Mouse (Mus musculus): ENCODE measurements around the gene Dennd2a.

The Dennd2a gene

DNA sequence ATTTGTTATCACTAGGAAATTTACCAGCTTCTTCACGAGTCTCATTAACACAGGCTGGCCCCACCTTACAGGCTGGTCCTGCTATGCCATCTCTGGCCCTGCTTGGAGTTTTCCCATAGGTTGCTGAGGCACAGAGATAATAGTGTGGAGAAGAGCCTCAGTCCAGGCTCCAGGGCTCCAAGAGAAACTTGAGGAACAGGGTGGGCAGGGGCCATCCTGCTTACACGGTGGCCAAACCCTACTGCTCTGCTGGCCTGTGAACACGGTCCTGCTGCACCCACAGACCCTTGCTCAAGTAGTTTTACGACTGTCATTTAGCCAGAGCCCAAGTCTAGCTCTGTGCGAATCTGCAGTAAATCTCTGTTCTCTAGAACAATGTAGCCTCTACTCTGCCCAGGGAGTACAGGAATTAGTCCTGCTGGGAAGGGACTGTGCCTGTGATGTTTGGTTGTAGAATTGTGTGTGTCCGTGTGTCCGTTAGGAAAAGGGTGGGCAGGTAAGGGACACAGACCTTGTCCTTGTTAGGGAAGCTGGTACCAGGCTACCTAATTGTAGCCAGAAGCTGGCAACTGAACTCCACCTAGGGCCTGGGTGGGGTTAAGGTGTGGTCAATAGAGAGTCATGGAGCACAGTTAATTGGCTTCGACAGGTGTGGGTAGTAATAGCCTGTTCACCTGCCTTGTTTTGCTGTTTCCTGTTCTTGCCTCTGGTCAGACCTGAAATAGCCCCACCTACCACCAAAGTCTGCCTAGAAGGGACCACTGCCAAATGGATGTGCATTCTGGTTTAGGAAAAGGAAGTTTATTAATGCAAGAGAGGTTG lies 102.1 kb downstream of the Dennd2a start:
- no peak for TF ChIP-seq GATA4 (IDR thresholded peaks at IDR 0.05; ENCODE audit: insufficient replicate concordance, low read length)

DNA sequence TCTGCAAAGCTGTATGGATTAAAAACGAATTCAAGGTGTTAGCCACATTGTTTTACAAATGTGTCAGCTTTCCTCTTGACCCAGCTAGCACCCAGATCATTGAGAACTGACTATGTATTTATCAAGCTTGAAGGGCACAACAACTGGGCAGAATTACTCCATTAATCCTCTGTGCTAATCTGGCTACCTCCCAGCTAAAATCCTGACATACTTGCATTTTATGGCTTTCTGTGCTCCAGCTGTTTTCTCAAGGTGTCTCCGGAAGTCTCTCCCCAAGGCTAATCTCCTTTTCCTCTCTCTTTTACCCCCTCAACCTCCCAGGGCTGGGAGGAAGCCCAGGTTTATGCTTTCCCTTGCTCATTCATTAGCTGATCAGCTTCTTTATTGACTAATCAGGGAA lies 103.1 kb downstream of the Dennd2a start:
- TF ChIP-seq GATA4 (IDR thresholded peaks at IDR 0.05; ENCODE audit: insufficient replicate concordance, low read length): no peak

DNA sequence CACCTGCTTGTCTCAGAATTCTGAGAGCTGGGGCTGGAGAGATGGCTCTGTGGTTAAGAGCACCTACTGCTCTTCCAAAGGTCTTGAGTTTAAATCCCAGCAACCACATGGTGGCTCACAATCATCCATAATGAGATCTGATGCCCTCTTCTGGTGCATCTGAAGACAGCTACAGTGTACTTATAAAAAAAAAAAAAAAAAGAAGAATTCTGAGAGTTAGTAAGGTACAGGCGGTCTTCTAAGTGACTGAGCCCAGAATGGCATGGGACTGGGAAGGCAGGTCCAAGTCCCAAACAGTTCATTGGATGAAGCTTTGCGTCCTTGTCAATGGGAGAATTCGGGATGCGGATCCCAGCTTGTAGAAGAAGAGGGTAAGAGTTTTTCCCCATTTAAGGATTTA lies 104.1 kb downstream of the Dennd2a start:
- no peak for TF ChIP-seq GATA4 (IDR thresholded peaks at IDR 0.05; ENCODE audit: insufficient replicate concordance, low read length)

DNA sequence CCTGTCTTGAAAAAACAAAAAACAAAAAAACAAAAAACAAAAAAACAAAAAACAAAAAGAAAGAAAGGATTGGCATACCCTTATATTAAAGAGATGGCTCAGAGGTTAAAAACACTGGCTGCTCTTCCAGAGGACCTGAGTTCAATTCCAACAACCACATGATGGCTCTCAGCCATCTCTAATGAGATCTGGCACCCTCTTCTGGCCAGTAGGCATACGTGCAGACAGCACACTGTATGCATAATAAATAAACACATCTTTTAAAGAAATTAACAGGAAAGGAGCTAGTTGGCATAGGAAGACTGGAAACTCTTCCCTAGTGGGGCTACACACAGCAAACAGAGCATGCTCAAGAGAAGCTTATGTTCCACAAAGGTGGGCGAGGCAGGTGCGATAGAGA lies 106.6 kb downstream of the Dennd2a start:
- TF ChIP-seq GATA4 (IDR thresholded peaks at IDR 0.05; ENCODE audit: insufficient replicate concordance, low read length): no peak

DNA sequence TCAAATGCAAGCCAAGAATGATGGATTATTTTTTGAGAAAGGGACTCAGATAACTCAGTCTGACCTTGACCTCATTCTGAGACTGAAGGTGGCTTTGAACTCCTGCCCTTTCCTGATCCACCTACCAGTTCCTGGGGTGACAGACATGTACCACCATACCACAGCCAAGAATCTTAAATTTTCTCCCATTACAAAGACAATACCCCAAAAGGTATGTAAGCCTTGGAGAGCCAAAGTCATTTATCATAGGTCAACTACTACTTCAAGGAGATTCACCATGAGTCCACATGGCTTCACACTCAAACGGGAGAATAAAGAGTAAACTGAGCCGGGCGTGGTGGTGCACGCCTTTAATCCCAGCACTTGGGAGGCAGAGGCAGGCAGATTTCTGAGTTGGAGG lies 107.1 kb downstream of the Dennd2a start:
- TF ChIP-seq GATA4 (IDR thresholded peaks at IDR 0.05; ENCODE audit: insufficient replicate concordance, low read length): no peak

DNA sequence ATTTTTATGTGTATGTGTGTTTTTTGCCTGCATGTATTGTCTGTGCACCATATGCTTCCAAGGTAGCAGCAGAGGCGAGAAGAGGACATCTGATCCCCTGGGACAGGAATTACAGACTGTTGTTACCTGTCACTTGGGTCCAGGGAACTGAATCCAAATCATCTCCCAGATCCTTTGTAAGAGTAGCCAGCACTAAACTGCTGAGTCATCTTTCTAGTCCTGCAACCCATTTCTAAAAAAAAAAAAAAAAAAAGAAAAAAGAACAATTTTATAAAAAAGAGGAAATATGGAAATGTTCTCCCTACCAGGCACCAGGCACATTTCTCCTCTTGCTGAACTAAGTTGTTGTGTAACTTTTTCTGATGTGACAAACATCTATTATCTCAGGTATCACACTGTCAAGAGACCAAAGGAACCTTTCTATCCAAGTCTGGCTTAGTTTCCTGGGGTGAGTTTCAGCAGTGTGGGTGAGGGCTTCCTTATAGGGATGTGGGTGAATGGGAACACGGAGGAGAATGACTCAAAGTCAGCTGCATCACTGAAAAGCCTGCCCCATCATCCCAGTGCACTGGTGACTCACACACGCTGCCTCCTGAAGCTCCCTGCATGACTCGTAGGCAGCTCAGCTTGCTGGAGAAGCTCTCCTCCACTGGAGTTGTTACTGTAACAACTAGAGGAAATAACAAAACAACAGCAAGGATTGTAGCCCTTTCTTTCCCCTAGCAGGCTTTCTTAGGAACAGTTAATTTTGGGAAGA lies 110.1 kb downstream of the Dennd2a start:
- TF ChIP-seq GATA4 (IDR thresholded peaks at IDR 0.05; ENCODE audit: insufficient replicate concordance, low read length): no peak

DNA sequence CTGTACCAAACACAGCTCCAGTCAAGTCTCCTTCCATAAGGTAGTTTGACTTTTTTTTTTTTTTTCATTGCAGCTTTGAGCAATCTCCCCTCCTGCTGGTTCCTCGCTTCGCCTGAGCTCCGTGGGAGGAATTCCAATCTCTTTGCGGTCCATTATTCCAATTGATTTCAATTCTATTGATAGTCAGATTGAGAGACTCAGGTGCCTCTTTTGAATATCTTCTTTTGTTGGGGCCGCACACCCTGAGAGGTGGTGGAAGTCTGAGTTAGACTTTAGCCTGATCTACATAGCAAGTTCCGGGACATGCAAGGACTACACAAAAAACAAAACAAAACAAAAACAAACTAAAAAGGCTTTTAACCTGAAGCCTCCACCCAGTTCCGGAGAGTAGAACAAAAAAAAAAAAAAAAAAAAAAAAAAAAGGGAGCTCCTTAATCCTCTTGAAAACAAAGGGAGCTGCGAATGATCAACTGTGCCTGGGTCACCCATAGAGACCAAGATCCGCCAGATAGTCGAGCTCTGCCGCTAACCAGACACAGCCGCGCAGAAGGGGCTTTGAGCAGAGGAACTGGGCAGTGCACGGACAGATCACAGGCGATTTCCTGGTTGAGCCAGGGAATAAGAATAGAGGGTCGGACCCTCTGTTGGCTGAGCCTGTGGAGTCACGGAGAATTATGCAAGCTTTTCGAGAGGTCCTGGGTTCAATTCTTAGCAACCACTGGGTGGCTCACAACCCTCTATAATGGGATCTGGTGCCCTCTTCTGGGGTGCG lies 111.7 kb downstream of the Dennd2a start:
- TF ChIP-seq GATA4 (IDR thresholded peaks at IDR 0.05; ENCODE audit: insufficient replicate concordance, low read length): no peak

DNA sequence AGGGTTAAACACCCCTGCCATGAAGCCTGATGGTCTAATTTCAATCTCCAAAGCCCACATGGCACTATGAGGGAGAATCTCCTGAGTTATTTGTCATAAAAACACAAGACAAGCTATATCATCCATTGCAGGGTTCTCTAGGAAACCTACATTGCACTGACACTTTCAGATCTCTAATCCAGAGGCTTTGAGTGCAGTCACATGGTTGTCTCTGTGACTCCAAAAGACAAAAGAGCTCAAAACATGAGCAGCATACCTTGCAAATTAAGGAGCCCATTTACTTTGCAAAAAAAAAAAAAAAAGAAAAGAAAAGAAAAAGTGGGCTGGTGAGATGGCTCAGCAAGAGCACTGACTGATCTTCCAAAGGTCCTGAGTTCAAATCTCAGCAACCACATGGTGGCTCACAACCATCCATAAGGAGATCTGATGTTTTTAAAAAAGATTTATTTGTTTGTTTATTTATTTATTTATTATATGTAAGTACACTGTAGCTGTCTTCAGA lies 114.8 kb downstream of the Dennd2a start:
- no peak for TF ChIP-seq GATA4 (IDR thresholded peaks at IDR 0.05; ENCODE audit: insufficient replicate concordance, low read length)

DNA sequence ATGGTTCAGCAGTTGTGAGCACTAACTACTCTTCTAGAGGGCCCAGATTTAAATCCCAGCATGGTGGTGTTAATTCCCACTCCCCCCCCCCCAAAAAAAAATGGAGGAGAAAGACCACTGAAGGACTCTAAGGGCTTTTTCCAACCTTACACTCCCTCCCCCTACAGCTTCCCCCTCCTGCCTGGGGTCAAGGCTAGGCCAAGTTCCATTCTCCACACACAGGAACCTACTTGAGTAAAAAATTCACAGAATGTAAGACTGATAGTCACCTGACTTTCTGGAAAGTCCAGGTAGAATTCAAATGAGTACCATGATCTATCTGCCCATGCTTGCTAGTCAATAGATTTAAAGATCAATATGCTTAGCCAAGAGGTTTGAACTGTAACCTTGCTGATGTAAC lies 117.5 kb downstream of the Dennd2a start:
- no peak for TF ChIP-seq GATA4 (IDR thresholded peaks at IDR 0.05; ENCODE audit: insufficient replicate concordance, low read length)

DNA sequence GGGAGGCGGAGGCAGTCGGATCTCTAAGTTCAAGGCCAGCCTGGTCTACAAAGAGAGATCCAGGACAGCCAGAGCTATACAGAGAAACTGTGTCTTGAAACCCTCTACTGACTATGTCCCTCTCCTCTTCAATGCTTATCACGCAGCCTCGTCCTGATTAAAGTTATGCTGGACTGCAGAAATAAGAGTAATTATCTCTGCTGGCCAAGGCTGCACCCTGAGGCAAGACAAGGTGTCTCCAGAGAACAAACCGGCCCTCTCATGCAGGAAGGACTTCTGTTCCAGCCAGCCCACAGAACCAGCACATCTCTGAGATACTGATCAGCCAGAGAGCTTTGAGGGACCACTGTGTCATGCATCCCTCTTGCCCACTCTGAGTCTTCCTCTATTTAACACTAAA lies 121.8 kb downstream of the Dennd2a start:
- no peak for TF ChIP-seq GATA4 (IDR thresholded peaks at IDR 0.05; ENCODE audit: insufficient replicate concordance, low read length)

DNA sequence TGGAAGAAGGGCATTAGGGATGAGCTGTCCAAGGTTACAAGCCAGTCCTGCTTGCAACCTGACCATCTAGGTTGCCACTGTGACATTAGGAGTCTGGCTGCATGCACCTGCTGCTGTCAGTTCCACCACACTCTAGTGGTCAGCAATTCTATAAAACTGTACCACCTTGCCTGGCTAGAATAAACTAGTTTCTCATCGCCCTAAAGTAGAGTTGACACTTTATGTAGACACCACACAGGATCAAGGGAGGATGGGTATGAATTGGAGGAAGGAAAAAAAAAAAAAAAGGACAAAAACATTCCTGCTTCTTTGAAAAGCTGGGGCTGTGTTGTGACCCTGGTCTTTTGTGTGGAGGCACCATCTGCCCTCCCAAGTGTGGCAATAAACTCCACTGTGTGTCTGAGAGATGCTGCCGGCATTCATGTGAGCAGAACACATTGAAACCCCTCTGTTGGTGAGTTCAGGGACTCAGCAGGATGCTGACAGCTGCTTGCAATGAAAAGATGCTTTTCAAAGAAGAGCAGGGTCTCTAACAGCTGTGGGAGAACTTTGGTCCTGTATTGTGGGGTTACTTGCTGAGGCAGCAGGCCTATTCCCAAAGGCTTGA lies 122.7 kb downstream of the Dennd2a start:
- no peak for TF ChIP-seq GATA4 (IDR thresholded peaks at IDR 0.05; ENCODE audit: insufficient replicate concordance, low read length)

DNA sequence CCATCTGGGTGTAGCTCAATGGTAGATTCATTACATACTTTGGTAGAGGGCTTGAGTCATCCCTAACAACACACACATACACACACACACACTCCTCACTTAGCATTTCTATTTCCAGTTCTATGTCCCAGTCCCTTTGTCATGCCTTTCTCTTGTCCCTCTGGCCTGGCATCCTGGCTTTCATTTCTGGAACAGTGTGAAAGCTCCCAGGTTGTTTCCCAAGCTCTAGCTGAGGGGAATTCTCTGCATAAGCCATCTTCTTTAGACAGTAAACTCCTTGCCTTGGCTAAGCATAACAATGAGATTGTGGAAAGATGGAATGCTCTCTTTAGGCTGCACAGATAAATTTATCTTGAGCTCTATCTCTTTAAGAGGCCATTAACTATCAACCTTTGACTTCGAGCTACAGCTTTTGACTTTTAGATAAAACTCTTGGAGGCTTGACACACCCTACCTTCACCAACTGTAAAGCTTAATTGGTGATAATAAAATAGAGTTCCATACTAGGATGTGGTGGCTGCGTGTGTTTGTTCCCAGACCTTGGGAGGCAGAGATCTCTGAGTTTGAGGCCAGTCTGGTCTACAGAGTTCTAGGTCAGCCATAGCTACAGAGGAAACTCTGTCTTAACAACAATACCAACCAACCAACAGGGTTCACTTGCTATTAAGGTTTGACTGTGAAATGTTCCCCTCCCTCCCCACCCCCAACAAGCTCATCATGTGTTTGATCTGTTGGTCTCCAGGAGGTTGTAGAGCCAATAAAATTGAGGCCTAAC lies 123.4 kb downstream of the Dennd2a start:
- TF ChIP-seq GATA4 (IDR thresholded peaks at IDR 0.05; ENCODE audit: insufficient replicate concordance, low read length): no peak

DNA sequence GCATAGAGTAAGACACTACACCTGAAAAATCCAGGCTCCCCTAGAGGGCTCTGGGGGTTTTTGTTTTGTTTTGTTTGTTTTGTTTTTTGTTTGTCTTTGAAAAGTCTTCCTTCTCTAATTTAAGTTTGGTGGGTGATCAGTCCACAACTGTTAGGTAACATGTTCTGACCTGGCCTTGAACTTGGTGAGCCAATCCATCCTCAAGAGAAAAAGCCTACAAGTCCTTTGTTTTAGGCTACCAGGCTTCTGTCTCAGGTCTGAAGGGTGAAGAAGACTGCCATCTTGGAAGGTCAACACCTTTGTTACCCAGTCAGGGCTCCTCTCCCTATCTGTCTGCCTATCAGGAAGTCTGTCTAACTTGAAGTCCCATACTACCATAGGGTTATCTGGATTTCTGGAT lies 124.0 kb downstream of the Dennd2a start:
- TF ChIP-seq GATA4 (IDR thresholded peaks at IDR 0.05; ENCODE audit: insufficient replicate concordance, low read length): no peak

DNA sequence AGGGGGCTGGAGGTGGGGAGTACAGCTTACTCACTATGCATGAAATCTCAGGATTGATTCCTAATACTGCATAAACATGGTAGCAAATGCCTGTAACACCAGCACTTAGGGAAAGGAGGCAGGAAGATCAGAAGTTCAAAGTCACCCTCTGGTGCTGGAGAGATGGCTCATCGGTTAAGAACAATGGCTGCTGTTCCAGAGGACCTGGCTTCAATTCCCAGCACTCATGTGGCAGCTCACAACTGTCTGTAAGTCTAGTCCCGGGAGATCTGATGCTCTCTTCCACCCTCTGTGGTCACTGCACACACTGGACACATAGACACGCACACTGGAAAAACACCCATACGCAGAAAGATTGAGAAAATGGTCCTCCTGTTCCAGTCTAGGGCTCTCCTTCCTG lies 124.5 kb downstream of the Dennd2a start:
- no peak for TF ChIP-seq GATA4 (IDR thresholded peaks at IDR 0.05; ENCODE audit: insufficient replicate concordance, low read length)

Measured in liver, adult (tissue).